Mouse (Mus musculus) lung, adult 2 months (tissue): Measurements from ENCODE around the gene B3gat3. TPM values are rescaled to one million over a fixed set of nuclear protein-coding genes. Genes with fewer than 3 reads are reported as not detected.

ENCODE experiments used
- DNase-seq: peaks from one replicate; pipeline ENCODE4 v3.0.0; 2022
- H3K4me1 ChIP-seq: fragments of 200-500 bp; 2 replicates; pipeline ENCODE4 v1.6.1; 2011; ENCODE audit warnings: low read length; ENCODE audit not compliant: control insufficient read depth, insufficient read depth
- H3K4me3 ChIP-seq: fragments of 200-500 bp; replicated peaks from 2 replicates; pipeline ENCODE3; 2011; ENCODE audit warnings: low read depth, mild to moderate bottlenecking, control low read depth, low read length; ENCODE audit errors: extremely low read depth
- CTCF ChIP-seq: fragments of 200-500 bp; IDR thresholded peaks from 2 replicates; pipeline ENCODE4 v1.5.1; 2011; ENCODE audit warnings: mild to moderate bottlenecking, low read length, control low read depth; ENCODE audit not compliant: insufficient read depth
- POLR2A ChIP-seq: fragments of 200-500 bp; IDR thresholded peaks from 2 replicates; pipeline ENCODE4 v1.6.1; 2011; ENCODE audit warnings: low read depth, mild to moderate bottlenecking, control low read depth, low read length, borderline replicate concordance; ENCODE audit errors: extremely low read depth
- WGBS: fragments of 180-500 bp; shearing (Covaris S2); methylation state at CpG from one replicate; pipeline ENCODE4 v1.1.7; 2018; 5-methylcytosine and 5-hydroxymethylcytosine counted together
- polyA plus RNA-seq: library from polyadenylated mRNA; depleted of rRNA; stranded (reverse); fragments of >200 nt; gene quantifications from 2 replicates; pipeline ENCODE4 v1.2.3, GENCODE M21; 2012

The B3gat3 gene
- polyA plus RNA-seq, 1 experiment: 92.3 TPM

DNA sequence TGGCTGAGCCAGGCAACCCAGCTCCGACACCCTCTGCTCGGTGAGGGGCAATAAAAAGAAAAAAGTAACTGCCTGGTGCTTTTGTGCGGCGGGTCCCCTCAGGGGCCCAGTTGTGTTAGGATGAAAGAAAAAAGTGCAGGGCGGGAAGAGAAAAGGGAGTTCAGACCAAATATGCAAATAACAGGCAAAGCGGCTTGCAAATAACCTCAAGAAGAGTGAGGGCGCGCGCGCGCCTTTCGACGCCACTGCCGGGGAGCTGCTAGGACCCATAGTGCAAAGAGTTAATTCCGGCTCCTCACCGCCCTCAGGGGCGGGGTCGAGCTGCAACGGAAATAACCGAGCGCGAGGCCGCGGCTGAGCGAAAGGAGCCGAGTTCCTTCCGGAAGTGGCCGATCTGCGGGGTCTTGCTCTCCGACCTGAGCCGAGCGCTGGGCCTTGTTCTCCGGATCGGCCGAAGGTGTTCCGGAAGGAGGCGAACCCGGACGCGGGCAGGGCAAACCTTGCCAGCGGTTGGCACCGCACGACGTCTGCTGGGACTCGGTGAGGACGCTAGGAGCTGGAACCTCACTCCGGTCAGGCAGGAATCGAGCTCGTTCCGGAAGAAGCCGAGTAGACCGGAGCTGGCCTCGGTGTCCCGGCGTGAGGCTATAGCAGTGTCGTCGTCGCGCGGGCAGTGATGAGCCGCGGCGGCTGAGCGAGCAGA is 21.5 kb downstream of the B3gat3 start, which contains the start of gene Mta2:
Gene Mta2, plus strand, starts transcription at position 361 of the 703 bp plus-strand sequence.
- TF ChIP-seq CTCF (no peak), POLR2A (peak; percentile 92; the same call in 1 of the 2 replicates)
- peak; percentile 92 for DNase-seq
- Histone ChIP-seq H3K4me3 (peak within 1 kb of the TSS; percentile 84), H3K4me1 (peaks cover 20% of the 10 kb centered on the region)
- WGBS: under 1% methylated on average over 64 of the region's 64 CpGs

DNA sequence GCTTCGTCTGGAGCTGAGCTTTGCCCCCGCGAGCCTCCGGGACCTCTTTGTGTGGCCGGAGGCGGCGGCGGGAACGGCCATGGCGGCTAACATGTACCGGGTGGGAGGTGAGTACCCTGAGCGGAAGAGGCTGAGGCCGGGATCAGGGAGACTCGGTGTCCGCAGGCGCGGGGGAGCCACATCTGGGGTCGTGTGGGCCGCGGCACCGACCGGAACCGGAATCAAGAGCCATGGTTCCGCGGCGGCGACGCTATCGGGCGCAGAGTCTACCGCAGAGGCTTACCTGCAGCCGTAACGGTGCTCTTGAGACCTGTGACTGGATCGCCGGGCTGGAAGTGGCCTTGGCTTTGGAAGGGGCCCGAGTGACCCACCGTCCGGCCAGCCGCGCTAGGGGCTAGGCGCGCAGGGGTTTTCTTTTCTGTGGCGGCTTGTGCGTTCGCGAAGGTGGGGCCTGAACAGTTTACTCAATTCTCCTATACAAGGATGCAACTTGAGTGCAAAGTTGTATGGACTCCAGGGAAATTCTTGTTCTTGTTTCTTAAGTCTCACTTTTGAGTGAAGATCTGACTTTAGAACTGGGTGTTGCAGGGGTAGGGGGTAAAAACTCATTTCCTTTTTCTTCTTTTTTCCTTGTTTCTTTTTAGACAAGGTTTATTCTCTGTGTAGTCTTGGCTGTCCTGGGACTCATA is 22.2 kb downstream of the B3gat3 start:
- 0 out of 2 replicates have a peak, but pooled peaks have one; percentile 4 for TF ChIP-seq POLR2A
- no peak for TF ChIP-seq CTCF
- DNase-seq: no peak
- WGBS: under 1% methylated on average over 46 of the region's 46 CpGs
- Histone ChIP-seq H3K4me3 (peak overlapping the region; percentile 84), H3K4me1 (peaks cover 20% of the 10 kb centered on the region)

DNA sequence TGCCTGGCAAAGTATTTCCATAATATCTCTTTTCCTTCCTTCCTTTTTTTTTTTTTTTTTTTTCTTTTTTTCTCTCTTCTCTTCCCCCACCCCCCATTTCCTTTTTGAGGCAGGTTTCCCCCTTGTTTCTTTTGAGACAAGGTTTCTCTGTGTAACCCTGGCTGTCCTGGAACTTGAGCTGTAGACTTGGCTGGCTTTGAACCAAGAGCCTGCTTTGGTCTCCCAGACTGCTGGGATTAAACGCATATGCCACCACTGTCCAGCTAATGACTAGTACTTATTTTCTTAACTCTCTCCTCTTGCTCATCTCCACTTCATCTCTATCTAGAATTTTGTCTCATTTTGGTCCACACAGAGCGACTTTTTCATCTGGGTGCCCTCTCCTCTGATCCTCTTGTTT is 22.9 kb downstream of the B3gat3 start:
- 40% methylated on average over 2 of the region's 2 CpGs for WGBS
- no peak for TF ChIP-seq POLR2A
- TF ChIP-seq CTCF: no peak
- H3K4me3 ChIP-seq: peak overlapping the region; percentile 84

GRCm38 (mm10) chr19:8944062-8944461 is 23.9 kb downstream of the B3gat3 start:
- TF ChIP-seq POLR2A: no peak
- no peak for TF ChIP-seq CTCF
- WGBS: 22% methylated on average over 5 of the region's 5 CpGs
- DNase-seq: no peak
- H3K4me1 ChIP-seq: peaks cover 20% of the 10 kb centered on the region
- no peak overlapping the region for H3K4me3 ChIP-seq

More for the DNA sequence above, 22.9 kb downstream of the B3gat3 start:
- DNase-seq: no peak
- H3K4me1 ChIP-seq: peaks cover 20% of the 10 kb centered on the region

DNA sequence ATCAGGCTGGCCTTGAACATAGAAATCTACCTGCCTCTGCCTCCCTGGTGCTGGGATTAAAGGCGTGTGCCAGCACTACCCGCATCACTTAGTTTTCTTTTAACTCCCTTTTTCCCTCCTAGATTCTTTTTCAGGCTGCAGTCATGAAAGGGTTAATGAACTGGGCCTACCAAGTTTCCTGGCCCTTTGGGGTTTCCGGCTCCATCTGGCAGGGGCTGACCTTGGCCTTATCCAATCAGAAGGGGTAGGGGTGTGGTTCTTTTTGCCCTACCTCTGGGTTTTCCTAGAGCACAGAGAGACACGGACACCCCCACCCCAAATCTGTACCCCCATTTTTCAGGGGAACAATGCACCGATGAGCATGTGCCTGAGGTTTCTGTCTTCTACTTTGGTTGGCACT is 24.6 kb downstream of the B3gat3 start:
- WGBS: 16% methylated on average over 5 of the region's 5 CpGs
- peaks cover 20% of the 10 kb centered on the region for H3K4me1 ChIP-seq
- TF ChIP-seq CTCF (no peak), POLR2A (no peak)
- H3K4me3 ChIP-seq: no peak overlapping the region
- no peak for DNase-seq

DNA sequence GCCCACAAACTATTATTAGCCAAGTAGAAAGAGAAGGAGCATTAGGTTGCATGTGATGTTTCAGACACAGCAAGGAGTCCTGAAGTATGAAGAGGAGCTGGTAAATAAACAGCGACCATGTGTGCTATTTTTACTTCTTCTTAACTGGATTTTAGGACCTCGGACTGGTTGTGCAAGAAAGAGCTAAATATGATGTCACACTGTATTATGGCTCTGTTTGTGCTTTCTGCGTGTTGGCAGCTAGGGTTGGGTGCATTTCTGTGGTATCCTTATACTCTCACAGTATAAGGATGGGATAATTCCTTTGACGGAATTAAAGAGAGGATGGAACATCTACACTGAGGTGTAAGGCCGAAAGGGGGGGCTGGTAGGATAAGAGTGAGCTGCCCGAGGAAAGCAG is 25.1 kb downstream of the B3gat3 start:
- H3K4me3 ChIP-seq: no peak overlapping the region
- 48% methylated on average over 6 of the region's 6 CpGs for WGBS
- TF ChIP-seq CTCF (no peak), POLR2A (no peak)
- DNase-seq: no peak
- H3K4me1 ChIP-seq: peaks cover 20% of the 10 kb centered on the region

DNA sequence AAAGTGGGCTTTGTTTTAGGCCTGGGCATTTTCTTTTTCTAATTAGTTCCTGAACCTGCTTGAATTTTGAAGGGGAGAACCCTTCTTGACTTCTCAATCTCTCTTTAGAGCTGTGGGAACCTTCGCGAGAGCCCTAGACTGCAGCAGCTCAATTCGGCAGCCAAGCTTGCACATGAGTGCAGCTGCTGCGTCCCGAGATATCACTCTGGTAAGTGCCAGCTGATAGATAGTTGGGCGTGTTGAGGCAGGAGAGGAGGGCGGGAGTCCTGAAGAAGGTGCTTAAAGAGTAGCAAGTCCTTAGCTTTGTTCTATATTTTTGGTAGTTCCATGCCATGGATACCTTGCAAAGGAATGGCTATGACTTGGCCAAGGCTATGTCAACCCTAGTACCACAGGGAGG is 26.8 kb downstream of the B3gat3 start:
- no peak for TF ChIP-seq CTCF
- TF ChIP-seq POLR2A: no peak
- 86% methylated on average over 7 of the region's 7 CpGs for WGBS
- no peak overlapping the region for H3K4me3 ChIP-seq

GRCm38 (mm10) chr19:8950190-8950589 is 30.0 kb downstream of the B3gat3 start:
- WGBS: 93% methylated on average over 5 of the region's 5 CpGs

More for the DNA sequence above, 26.8 kb downstream of the B3gat3 start:
- H3K4me1 ChIP-seq: peaks cover 14% of the 10 kb centered on the region
- DNase-seq: no peak

DNA sequence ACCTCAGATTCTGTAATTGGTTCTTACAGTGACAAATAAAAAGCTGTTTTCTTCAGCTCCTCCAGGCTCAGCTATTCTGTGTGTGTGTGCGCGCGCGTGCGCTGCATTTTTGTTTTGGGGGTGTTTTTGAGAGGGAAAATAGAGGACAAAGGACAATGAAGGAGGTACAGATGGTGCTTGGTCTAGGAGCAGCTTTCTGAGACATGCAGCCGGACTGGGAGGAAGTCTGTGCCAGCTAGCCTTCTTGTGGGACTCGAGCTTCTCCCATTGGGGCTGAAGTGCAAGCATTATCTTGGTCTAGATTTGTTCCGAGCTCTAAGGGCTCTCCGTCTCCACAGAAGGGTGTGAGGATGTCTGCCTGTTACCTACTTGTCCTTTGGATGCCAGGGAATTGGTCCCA is 32.1 kb downstream of the B3gat3 start:
- H3K4me3 ChIP-seq: no peak overlapping the region
- H3K4me1 ChIP-seq: peaks cover 8% of the 10 kb centered on the region; the same call in 1 of the 2 replicates
- 82% methylated on average over 9 of the region's 9 CpGs for WGBS
- DNase-seq: no peak
- no peak for TF ChIP-seq CTCF
- TF ChIP-seq POLR2A: no peak

More at GRCm38 (mm10) chr19:8950190-8950589, 30.0 kb downstream of the B3gat3 start:
- DNase-seq: no peak
- H3K4me1 ChIP-seq: peaks cover 8% of the 10 kb centered on the region; the same call in 1 of the 2 replicates
- H3K4me3 ChIP-seq: no peak overlapping the region
- no peak for TF ChIP-seq POLR2A
- TF ChIP-seq CTCF: no peak
